Mouse (Mus musculus) heart, adult 8-10 months (tissue): ENCODE measurements around the gene Sec14l2. TPM values are rescaled to one million over a fixed set of nuclear protein-coding genes. Genes with fewer than 3 reads are reported as not detected.

Experiments used
- DNase-seq: peaks from one replicate; pipeline ENCODE4 v3.0.0; 2022; ENCODE audit warnings: low spot score
- microRNA-seq: library from miRNA; unstranded; fragments of <30 nt; microRNA quantifications from one replicate; pipeline ENCODE4 v1.2.0, GENCODE M21; 2022
- total RNA-seq, 4 experiments: library from RNA; stranded (reverse); gene quantifications; 2 replicates each; pipeline ENCODE4 v1.2.4; 2022

Sec14l2 gene
- total RNA-seq, 4 experiments from 2014 or later: 0.41 to 0.82 (median 0.60) TPM

- DNase-seq: peak; percentile 53
Observed at GRCm38 (mm10) chr11:4053586-4053985, 69.6 kb downstream of the Sec14l2 start.

GRCm38 (mm10) chr11:4048438-4048837 lies 74.8 kb downstream of the Sec14l2 start:
- no peak for DNase-seq

DNA sequence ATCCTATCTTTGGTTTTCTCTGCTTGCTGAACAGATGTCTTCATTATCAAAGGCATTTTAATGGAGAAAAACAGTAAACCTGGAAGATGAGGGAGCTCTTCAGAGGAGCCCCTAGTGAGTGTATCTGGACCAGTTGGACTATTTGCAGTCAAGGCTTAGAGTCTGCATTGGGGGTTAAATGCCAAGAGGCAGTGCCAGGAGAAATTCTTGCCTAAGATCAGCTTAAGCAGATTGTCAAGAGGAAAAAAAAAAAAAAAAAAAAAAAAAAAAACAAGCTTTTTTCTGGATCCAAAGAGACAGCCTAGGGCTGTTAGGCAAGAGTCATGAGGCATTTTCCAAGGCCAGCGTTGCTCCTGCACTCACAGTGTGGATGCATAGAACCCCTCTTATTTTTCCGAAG lies 75.4 kb downstream of the Sec14l2 start:
- DNase-seq: no peak

Small RNA genes lying within 50 kb of the gene (microRNA-seq; reads per million reads assigned to microRNA genes)
- gene Mir3060: not detected

Other genes starting within 250 kb of the Sec14l2 start
- under 1 TPM; 0.57 to 0.91 (median 0.60) TPM for gene 4921536K21Rik, start 228.3 kb downstream of the Sec14l2 start, total RNA-seq
- gene Dusp18, start 228.2 kb downstream of the Sec14l2 start, total RNA-seq: 10 to 100 TPM; 31.5 to 52.7 (median 36.9) TPM
- 1 to 10 TPM; 3.1 to 5.5 (median 4.3) TPM for gene Slc35e4, start 208.8 kb downstream of the Sec14l2 start, total RNA-seq
- gene Tcn2, start 191.3 kb downstream of the Sec14l2 start, total RNA-seq: 10 to 100 TPM; 43.0 to 46.5 (median 44.3) TPM
- gene Pes1, start 159.4 kb downstream of the Sec14l2 start, total RNA-seq: 10 to 100 TPM; 25.1 to 30.5 (median 27.3) TPM
- gene 4930556J24Rik, start 146.6 kb downstream of the Sec14l2 start, total RNA-seq: not detected
- gene Gal3st1, start 139.8 kb downstream of the Sec14l2 start, total RNA-seq: under 1 TPM in 1 of 4 experiments, not detected in 3; 0.27 TPM
- under 1 TPM in 3 of 4 experiments, not detected in 1; 0.16 to 0.65 (median 0.20) TPM for gene Sec14l4, start 92.0 kb downstream of the Sec14l2 start, total RNA-seq
- 1 to 10 TPM in 1 of 4 experiments, not detected in 3; 1.6 TPM for gene Sec14l3, start 58.6 kb downstream of the Sec14l2 start, total RNA-seq
- gene Mtfp1, start 28.0 kb downstream of the Sec14l2 start, total RNA-seq: 100 to 1,000 TPM; 128 to 167 (median 148) TPM
- 10 to 100 TPM in 3 of 4 experiments, 1 to 10 TPM in 1; 10.0 to 14.2 (median 11.2) TPM for gene Rnf215, start 11.8 kb upstream of the Sec14l2 start, total RNA-seq
- 1 to 10 TPM; 3.0 to 4.2 (median 3.6) TPM for gene Ccdc157, start 36.9 kb upstream of the Sec14l2 start, total RNA-seq
- 10 to 100 TPM; 25.8 to 34.5 (median 30.4) TPM for gene Sf3a1, start 36.9 kb upstream of the Sec14l2 start, total RNA-seq
- gene Tbc1d10a, start 63.4 kb upstream of the Sec14l2 start, total RNA-seq: 1 to 10 TPM; 7.6 to 9.2 (median 8.2) TPM
- 1 to 10 TPM; 3.5 to 6.9 (median 4.8) TPM for gene Castor1, start 94.8 kb upstream of the Sec14l2 start, total RNA-seq
- 1 to 10 TPM in 1 of 4 experiments, not detected in 3; 1.6 TPM for gene Osm, start 113.0 kb upstream of the Sec14l2 start, total RNA-seq
- 1 to 10 TPM in 1 of 4 experiments, under 1 TPM in 3; 0.19 to 1.3 (median 0.38) TPM for gene Lif, start 134.1 kb upstream of the Sec14l2 start, total RNA-seq